Mouse (Mus musculus): ENCODE measurements around the gene Hectd2. TPM values are rescaled to one million over a fixed set of nuclear protein-coding genes. Genes with fewer than 3 reads are reported as not detected.

Gene Hectd2
- polyA plus RNA-seq, 1 experiment from 2014 or later, result 1.8 TPM

DNA sequence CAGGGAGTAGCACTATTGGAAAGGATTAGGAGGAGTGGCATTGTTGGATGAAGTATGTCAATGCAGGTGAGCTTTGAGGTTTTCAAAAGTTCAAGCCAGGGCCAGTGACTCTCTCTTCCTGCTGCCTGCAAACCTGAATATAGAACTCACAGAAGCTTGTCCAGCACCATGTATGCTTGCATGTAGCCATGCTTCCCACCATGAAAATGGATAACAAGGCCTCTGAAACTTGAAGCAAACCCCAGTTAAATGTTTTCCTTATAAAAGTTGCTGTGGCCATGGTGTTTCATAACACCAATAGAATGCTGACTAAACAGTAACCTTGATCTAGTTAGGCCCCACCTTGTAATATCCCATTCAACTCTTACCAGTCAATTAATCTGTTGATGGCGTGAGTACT lies 27.7 kb downstream of the Hectd2 start:
- no peaks in the 10 kb centered on the region for H3K4me1 ChIP-seq
- no peak overlapping the region for H3K27ac ChIP-seq
- no peak overlapping the region for H3K4me3 ChIP-seq
- no peaks in the 10 kb centered on the region for H3K9me3 ChIP-seq (replicated peaks)
- WGBS, result 92% methylated on average over 1 of the region's 1 CpGs
- DNase-seq (ENCODE audit: low spot score), result no peak
- no peaks in the 10 kb centered on the region for H3K36me3 ChIP-seq
- no peaks in the 10 kb centered on the region for H3K27me3 ChIP-seq (ENCODE audit: low read depth, poor library complexity, severe bottlenecking)

DNA sequence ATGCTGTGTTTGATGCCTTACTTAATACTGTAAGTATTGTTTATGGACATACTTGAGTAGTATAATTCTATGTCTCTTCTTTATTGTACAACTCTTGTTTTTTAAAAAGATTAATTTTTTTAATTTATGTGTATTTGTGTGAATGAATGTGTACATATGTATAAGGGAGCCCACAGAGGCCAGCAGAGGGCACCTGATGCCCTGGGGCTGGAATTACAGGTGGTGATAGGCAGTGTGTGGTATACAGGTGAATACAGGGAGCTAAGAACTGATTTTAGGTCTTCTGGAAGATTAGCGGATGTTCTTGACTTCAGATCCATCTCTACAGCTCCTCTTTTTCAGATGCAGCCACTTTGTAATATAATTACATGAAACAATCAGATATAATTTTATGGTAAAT lies 31.1 kb downstream of the Hectd2 start:
- Histone ChIP-seq H3K36me3 (no peaks in the 10 kb centered on the region), H3K27me3 (ENCODE audit: low read depth, poor library complexity, severe bottlenecking) (no peaks in the 10 kb centered on the region), H3K27ac (no peak overlapping the region), H3K4me3 (no peak overlapping the region), H3K9me3 (replicated peaks) (no peaks in the 10 kb centered on the region), H3K4me1 (no peaks in the 10 kb centered on the region)
- 90% methylated on average over 1 of the region's 1 CpGs for WGBS
- no peak for DNase-seq (ENCODE audit: low spot score)

DNA sequence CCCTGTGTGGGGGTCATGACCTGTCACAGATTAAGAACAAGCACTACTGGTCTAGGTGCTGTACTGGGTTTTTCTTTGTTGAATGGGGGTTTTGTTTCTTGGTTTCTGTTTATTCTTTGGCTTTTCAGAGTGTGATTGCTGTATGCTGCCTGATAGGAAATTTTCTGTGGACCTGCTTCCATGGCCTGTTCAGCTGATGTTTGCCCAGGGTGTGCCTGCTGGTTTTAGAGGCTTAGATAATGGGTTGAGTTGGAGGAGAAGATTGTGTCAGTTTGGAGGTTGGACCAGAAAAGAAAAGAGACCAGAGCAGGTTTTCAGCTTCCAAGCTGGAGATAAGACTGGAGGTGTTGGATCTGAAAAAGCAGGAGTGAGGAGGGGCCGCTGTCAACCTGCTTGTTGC lies 40.0 kb downstream of the Hectd2 start:
- H3K4me1 ChIP-seq, result no peaks in the 10 kb centered on the region
- 93% methylated on average over 1 of the region's 1 CpGs for WGBS
- no peak for DNase-seq (ENCODE audit: low spot score)
- no peaks in the 10 kb centered on the region for H3K36me3 ChIP-seq
- H3K27me3 ChIP-seq (ENCODE audit: low read depth, poor library complexity, severe bottlenecking), result no peaks in the 10 kb centered on the region
- no peak overlapping the region for H3K4me3 ChIP-seq
- no peak overlapping the region for H3K27ac ChIP-seq
- no peaks in the 10 kb centered on the region for H3K9me3 ChIP-seq (replicated peaks)

DNA sequence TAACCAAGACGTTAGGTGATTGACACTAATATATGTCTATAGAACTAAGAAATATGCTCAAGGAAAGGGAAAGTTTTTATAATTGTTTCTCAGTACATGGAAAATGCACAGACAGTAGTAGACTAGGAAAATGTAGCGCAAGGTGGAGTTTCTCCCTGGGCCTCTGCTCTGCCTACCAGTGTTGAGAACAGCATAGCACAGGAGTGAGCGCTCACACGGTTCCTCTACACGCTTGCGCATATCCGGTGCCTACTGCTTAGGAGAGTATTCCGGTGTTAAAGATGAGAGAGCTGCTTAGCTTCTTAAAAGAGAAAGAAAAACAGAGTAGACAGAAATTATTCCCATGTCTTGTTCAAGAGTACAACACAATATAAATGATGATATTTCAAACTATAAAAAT lies 47.4 kb downstream of the Hectd2 start:
- DNase-seq (ENCODE audit: low spot score), result no peak
- no peaks in the 10 kb centered on the region for H3K9me3 ChIP-seq (replicated peaks)
- no peaks in the 10 kb centered on the region for H3K27me3 ChIP-seq (ENCODE audit: low read depth, poor library complexity, severe bottlenecking)
- no peak overlapping the region for H3K4me3 ChIP-seq
- 94% methylated on average over 8 of the region's 8 CpGs for WGBS
- H3K36me3 ChIP-seq, result no peaks in the 10 kb centered on the region
- H3K4me1 ChIP-seq, result no peaks in the 10 kb centered on the region
- H3K27ac ChIP-seq, result no peak overlapping the region

DNA sequence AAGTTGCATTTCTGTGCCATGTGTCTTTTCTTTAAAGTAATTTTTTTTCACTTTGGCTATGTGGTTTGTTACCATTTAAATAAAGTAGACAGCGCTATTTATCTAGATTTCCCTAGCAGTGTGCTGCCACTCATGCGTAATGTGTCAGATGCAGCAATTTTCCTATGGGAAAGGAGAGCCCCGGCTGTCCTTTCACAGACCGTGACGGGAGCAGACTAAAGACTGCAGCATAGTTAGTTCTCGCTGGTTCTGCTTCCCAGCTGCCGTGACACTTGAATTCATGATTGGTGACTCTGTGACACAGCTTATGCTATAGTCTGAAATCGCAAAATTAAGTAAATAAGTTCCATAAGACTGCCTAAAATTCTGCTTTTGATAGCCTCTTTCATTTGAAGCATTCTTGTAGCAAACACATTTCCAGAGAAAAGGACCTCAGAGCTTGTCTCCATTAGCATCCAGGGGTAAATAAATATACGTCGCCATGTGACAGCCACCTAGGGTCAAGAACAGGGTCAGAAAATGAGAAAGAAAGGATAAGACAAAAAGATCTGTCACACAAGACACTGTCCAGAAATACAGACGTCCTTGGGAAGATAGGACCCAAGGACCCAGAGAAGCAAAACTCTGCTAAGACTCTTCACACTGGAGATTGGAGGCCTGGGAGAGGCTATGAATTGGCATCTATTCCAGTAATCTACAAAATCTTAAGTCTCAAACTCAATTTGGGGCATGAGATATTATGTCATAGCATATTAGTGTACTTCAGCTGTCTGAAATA lies 48.3 kb downstream of the Hectd2 start:
- H3K36me3 ChIP-seq, result no peaks in the 10 kb centered on the region
- H3K4me3 ChIP-seq, result no peak overlapping the region
- no peak overlapping the region for H3K27ac ChIP-seq
- H3K4me1 ChIP-seq, result no peaks in the 10 kb centered on the region
- no peaks in the 10 kb centered on the region for H3K9me3 ChIP-seq (replicated peaks)
- no peak for DNase-seq (ENCODE audit: low spot score)
- 73% methylated on average over 11 of the region's 11 CpGs for WGBS
- no peaks in the 10 kb centered on the region for H3K27me3 ChIP-seq (ENCODE audit: low read depth, poor library complexity, severe bottlenecking)

DNA sequence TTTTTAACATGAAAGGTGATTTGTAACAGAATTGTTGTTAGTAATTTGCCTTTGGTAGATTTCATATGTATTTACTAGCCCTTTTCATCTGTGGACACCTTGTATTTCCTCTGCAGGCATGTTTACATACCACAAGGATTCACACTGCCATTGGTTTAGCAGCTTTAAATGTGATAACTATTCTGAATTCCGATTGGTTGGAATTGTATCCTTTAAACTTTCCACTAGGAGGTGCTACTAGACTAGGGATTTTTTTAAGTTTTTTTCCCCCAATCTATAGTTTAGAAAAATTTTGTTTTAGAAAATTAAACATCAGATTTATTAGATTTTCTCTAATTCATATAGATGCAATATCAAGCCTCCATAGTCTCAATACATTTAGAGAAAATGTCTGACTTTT lies 51.8 kb downstream of the Hectd2 start:
- WGBS, result 55% methylated on average over 1 of the region's 1 CpGs
- no peak for DNase-seq (ENCODE audit: low spot score)
- H3K27me3 ChIP-seq (ENCODE audit: low read depth, poor library complexity, severe bottlenecking), result no peaks in the 10 kb centered on the region
- no peaks in the 10 kb centered on the region for H3K9me3 ChIP-seq (replicated peaks)
- no peaks in the 10 kb centered on the region for H3K4me1 ChIP-seq
- H3K4me3 ChIP-seq, result no peak overlapping the region
- H3K36me3 ChIP-seq, result no peaks in the 10 kb centered on the region
- no peak overlapping the region for H3K27ac ChIP-seq

DNA sequence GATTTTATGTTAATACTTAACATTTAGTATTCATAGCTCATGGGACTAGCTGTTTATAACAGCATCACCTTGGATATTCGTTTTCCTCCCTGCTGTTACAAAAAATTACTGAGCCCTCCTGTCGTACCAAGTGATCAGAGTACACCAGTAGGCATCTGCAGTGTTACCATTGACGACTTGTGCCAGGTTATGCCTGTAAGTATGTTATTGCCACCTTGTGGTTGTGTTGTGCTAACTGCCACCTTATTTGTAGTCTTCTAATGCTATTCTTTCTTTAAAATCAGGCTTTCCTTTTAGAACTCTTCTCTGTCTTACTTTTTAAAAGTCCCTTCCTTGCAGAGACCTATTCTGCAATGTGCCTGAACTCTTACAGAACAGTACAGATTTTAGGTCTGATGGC lies 54.8 kb downstream of the Hectd2 start:
- WGBS, result 55% methylated on average over 3 of the region's 3 CpGs
- no peak overlapping the region for H3K27ac ChIP-seq
- H3K27me3 ChIP-seq (ENCODE audit: low read depth, poor library complexity, severe bottlenecking), result no peaks in the 10 kb centered on the region
- no peaks in the 10 kb centered on the region for H3K4me1 ChIP-seq
- no peak overlapping the region for H3K4me3 ChIP-seq
- DNase-seq (ENCODE audit: low spot score), result no peak
- no peaks in the 10 kb centered on the region for H3K36me3 ChIP-seq
- no peaks in the 10 kb centered on the region for H3K9me3 ChIP-seq (replicated peaks)

DNA sequence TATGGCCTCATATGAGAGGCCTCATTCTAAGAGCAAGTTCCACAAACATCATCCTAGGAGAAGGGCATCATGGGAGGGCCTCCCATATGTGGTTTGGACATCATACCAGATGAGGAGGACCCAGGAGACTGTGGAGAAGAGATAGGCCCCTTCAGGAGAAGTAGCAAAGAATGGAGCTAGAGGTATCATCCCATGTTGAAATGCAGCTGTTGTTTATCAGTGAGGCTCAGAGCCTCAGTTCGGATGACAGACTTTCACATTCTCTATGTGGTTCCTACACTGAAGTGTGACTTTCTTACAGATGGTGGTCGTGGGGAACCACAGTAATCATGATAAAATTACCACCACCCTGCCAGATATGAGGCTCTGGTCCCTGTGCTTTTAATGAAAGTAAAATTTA lies 55.9 kb downstream of the Hectd2 start:
- H3K4me1 ChIP-seq, result no peaks in the 10 kb centered on the region
- H3K36me3 ChIP-seq, result no peaks in the 10 kb centered on the region
- no peaks in the 10 kb centered on the region for H3K27me3 ChIP-seq (ENCODE audit: low read depth, poor library complexity, severe bottlenecking)
- no peaks in the 10 kb centered on the region for H3K9me3 ChIP-seq (replicated peaks)
- no peak for DNase-seq (ENCODE audit: low spot score)
- no peak overlapping the region for H3K4me3 ChIP-seq
- H3K27ac ChIP-seq, result no peak overlapping the region
- WGBS, result 61% methylated on average over 2 of the region's 2 CpGs

DNA sequence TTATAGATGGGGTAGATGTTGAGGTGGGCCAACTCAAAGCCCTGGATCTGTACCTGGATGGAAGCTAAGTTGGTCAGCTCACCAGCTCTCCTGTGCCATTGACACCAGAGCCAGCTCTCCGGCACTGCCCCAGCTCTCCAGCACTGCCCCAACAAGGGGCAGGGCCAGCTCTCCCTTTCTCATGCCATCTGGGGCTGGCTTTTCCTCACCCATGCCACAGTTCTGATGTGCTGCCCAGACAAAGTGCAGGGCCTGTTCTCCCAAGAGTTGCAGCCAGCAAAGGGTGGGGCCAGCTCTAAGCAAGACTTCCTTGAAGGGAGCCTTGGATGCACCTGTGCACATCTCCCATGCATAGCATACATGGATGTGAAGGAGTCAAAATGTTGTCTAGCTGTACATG lies 71.5 kb downstream of the Hectd2 start:
- Histone ChIP-seq H3K4me3 (no peak overlapping the region), H3K4me1 (no peaks in the 10 kb centered on the region), H3K9me3 (replicated peaks) (no peaks in the 10 kb centered on the region), H3K27me3 (ENCODE audit: low read depth, poor library complexity, severe bottlenecking) (no peaks in the 10 kb centered on the region), H3K36me3 (no peaks in the 10 kb centered on the region), H3K27ac (no peak overlapping the region)
- 100% methylated on average over 1 of the region's 1 CpGs for WGBS
- DNase-seq (ENCODE audit: low spot score), result no peak

DNA sequence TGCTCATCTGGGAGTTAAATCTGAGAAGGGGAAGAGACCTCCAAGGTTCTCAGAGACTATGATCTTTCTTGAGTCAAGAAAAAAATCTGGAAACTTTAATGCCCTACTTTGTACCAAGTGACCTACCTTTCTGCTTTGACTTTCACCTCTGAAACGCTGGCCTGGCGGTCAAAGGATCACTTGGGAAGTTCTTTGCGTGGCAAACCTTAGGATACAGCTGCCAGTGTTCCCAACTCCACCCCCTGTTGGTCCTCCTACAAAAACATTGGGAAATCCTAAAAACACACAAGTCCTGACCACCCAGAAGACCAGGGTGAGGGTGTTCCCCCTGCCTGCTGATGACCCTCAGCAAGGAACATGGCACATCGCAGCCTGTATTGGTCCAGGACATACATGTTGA lies 72.4 kb downstream of the Hectd2 start:
- H3K36me3 ChIP-seq, result no peaks in the 10 kb centered on the region
- no peak for DNase-seq (ENCODE audit: low spot score)
- H3K27me3 ChIP-seq (ENCODE audit: low read depth, poor library complexity, severe bottlenecking), result no peaks in the 10 kb centered on the region
- no peaks in the 10 kb centered on the region for H3K4me1 ChIP-seq
- H3K4me3 ChIP-seq, result no peak overlapping the region
- WGBS, result 83% methylated on average over 4 of the region's 4 CpGs
- H3K9me3 ChIP-seq (replicated peaks), result no peaks in the 10 kb centered on the region
- no peak overlapping the region for H3K27ac ChIP-seq

DNA sequence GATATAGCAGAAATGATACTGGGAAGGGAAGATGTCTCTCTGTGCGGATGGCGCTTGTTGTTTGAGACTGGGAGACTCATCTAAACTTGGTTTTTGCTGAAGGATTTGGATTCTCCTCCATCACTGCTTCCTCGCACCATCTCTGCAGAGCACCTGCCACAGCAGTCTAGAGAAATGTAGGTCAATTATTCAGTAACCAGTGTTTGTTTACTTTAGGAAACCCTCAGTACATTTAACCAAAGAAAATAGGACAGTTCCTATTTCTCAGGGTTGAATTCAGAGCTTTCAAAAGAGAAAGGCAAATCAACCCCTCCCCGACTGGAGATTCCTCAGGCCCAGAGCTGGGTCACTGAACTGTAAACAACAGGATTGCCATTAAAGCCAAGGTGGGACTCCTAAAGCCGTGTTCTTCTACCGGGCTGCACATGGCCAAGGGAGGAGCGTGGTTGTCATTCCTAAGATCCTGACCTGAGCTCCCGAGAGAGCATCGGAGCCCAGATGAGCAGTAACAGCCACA lies 75.0 kb downstream of the Hectd2 start:
- no peak overlapping the region for H3K27ac ChIP-seq
- no peak overlapping the region for H3K4me3 ChIP-seq
- H3K36me3 ChIP-seq, result no peaks in the 10 kb centered on the region
- H3K27me3 ChIP-seq (ENCODE audit: low read depth, poor library complexity, severe bottlenecking), result no peaks in the 10 kb centered on the region
- no peak for DNase-seq (ENCODE audit: low spot score)
- H3K4me1 ChIP-seq, result no peaks in the 10 kb centered on the region
- H3K9me3 ChIP-seq (replicated peaks), result no peaks in the 10 kb centered on the region
- 81% methylated on average over 9 of the region's 9 CpGs for WGBS

DNA sequence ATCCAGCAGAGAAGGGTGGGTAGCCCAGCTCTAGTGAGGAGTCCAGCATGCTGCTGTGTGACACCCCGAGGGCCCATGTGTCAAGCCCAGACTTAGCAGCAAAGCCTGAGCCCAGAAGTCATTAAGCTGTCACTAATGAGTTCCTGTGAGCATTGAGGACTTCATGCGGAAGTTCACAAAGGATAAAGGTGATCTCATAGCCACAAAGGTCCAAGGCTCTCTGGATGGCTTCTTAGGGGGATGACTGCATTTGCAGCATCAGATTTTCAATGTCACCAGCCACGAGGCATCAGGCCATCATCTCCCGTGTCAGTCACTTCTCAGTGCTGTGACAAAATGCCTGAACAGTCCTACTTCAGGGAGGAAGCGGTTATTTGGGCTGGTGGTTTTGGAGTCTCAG lies 75.9 kb downstream of the Hectd2 start:
- no peak overlapping the region for H3K4me3 ChIP-seq
- 85% methylated on average over 5 of the region's 5 CpGs for WGBS
- DNase-seq (ENCODE audit: low spot score), result no peak
- H3K4me1 ChIP-seq, result no peaks in the 10 kb centered on the region
- no peak overlapping the region for H3K27ac ChIP-seq
- H3K27me3 ChIP-seq (ENCODE audit: low read depth, poor library complexity, severe bottlenecking), result no peaks in the 10 kb centered on the region
- H3K36me3 ChIP-seq, result no peaks in the 10 kb centered on the region
- no peaks in the 10 kb centered on the region for H3K9me3 ChIP-seq (replicated peaks)

DNA sequence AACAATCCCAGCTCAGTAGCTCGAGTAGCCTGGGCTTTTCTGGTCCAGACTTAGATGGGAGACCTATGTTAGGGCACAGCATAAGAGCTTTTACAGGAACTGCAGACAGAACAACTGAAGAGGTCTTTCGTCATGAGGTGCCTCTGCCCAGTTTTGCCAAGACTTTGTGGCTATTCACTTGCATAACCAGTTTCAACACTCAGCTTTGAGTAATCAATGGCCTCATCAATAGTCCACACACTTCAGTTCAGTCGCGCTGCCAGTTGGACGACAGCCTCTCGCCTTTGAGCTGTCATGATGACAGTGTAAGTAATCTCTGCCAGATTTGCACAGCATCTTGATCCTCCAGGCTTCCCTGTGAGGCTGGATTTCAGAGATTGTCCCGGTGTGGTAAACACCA lies 80.3 kb downstream of the Hectd2 start:
- Histone ChIP-seq H3K4me3 (no peak overlapping the region), H3K27me3 (ENCODE audit: low read depth, poor library complexity, severe bottlenecking) (no peaks in the 10 kb centered on the region), H3K27ac (no peak overlapping the region), H3K4me1 (no peaks in the 10 kb centered on the region), H3K36me3 (no peaks in the 10 kb centered on the region), H3K9me3 (replicated peaks) (no peaks in the 10 kb centered on the region)
- no peak for DNase-seq (ENCODE audit: low spot score)
- WGBS, result 90% methylated on average over 7 of the region's 7 CpGs

DNA sequence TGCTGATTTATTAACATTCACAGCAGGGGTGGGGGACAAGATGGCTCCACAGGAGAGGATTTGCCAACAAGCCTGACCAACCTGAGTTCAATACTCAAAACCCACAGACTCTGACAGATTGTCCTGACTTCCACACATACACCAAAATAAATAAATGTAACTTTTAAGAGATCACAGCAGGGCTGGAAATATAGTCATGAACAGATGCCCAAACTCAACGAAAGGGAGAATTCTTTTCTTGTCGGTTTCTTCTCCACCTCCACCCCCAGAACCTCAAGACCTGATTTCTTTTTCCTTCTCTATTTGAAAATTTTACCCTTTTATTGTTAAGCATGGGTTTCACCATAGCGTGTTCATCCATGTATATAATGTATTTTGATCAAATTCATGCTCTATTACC lies 82.8 kb downstream of the Hectd2 start:
- Histone ChIP-seq H3K36me3 (no peaks in the 10 kb centered on the region), H3K4me3 (no peak overlapping the region), H3K9me3 (replicated peaks) (no peaks in the 10 kb centered on the region), H3K27me3 (ENCODE audit: low read depth, poor library complexity, severe bottlenecking) (no peaks in the 10 kb centered on the region), H3K27ac (no peak overlapping the region), H3K4me1 (no peaks in the 10 kb centered on the region)
- 87% methylated on average over 3 of the region's 3 CpGs for WGBS
- no peak for DNase-seq (ENCODE audit: low spot score)

Data from limb, embryonic 10.5 days (tissue).